Comparison of ENCODE assay signal across 9 mouse cellular contexts in the genomic region with DNA sequence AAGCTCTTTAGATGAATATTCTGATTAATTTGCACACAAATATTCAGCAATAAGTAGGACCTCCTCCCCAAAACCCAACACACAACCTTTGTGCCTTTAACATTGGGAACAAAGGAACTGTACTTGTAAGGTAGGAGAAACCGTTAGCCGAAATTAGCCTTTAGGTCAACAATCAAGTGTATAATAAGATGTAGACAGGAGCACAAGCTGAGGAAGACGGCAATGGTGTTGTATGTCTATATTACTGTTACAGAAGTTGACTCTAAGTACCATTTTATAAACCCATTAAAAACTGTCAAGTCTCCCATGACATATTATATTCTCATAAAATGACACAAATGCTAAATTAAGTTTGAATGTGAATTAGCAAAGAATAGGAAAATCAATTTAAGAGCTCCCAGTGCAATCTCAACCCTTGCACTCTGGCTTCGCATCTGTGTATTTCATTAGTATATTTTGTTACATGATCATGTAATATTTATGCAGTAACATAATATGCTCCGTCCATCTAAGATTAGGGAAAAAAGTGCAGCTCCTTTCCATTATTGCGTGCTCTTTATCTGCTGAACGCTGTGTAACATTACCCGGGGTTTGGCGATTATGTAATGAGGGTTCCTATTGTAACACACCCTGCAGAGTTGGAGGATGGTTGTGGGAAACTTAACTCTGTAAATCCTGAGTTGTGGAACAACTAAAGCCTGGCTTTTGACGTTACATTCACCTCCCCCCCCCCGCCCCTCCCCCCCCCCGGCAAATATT.
DNase-seq lines count a peak whose midpoint lies in the region; ATAC-seq and TF ChIP-seq lines count a peak whose summit lies in the region.
"Had no signal": no experiment of that assay in that cellular context is flagged by ENCODE, and none has a peak within 500 bp of the region (broad histone marks: within the 10 kb centered on the region; RNA-seq: fewer than 3 reads in every experiment).

No protein-coding gene starts in this region.

- H3K4me2 ChIP-seq in lung, embryonic 15.5 days, result peak overlapping the region; percentile 11; the same call in 1 of the 2 replicates
- H3K4me2 ChIP-seq in stomach, embryonic 15.5 days, result peak overlapping the region; percentile 19; the same call in 1 of the 2 replicates

- no peak for DNase-seq in cerebellum, postnatal 4 days (ENCODE audit: low spot score in 2 of 2)
- no peak for DNase-seq in lung, adult 2 months
- DNase-seq in limb, embryonic 10.5 days (ENCODE audit: low spot score), result no peak
- no peak for DNase-seq in right cerebral cortex, postnatal 14 days
- no peak for DNase-seq in testis, postnatal 10 days (ENCODE audit: low spot score)

- H3K4me1 ChIP-seq in lung, embryonic 15.5 days, result peaks cover 8% of the 10 kb centered on the region
- H3K4me1 ChIP-seq in lung, adult 2 months (ENCODE audit: control insufficient read depth, insufficient read depth, low read length), result no peaks in the 10 kb centered on the region
- peaks cover 28% of the 10 kb centered on the region for H3K4me1 ChIP-seq in limb, embryonic 10.5 days
- H3K4me1 ChIP-seq in stomach, embryonic 15.5 days, result no peaks in the 10 kb centered on the region

- no peak for TF ChIP-seq POLR2A in lung, adult 2 months (IDR thresholded peaks at IDR 0.05; ENCODE audit: borderline replicate concordance, extremely low read depth, low read depth, low read length)

- no peaks in the 10 kb centered on the region for H3K9me3 ChIP-seq in lung, embryonic 15.5 days
- H3K9me3 ChIP-seq in limb, embryonic 10.5 days (replicated peaks), result no peaks in the 10 kb centered on the region
- H3K9me3 ChIP-seq in stomach, embryonic 15.5 days, result no peaks in the 10 kb centered on the region

- WGBS in lung, embryonic 15.5 days, result 35% methylated on average over 11 of the region's 12 CpGs
- 41% methylated on average over 12 of the region's 12 CpGs for WGBS in lung, adult 2 months
- WGBS in limb, embryonic 10.5 days, result 45% methylated on average over 12 of the region's 12 CpGs
- WGBS in stomach, embryonic 15.5 days, result 32% methylated on average over 11 of the region's 12 CpGs

- H3K27ac ChIP-seq in lung, embryonic 15.5 days, result 0 out of 2 replicates have a peak overlapping the region, but pooled peaks have one; percentile 61
- peak overlapping the region; percentile 72; the same call in 1 of the 2 replicates for H3K27ac ChIP-seq in limb, embryonic 10.5 days
- no peak overlapping the region for H3K27ac ChIP-seq in stomach, embryonic 15.5 days

- no peak overlapping the region for H3K9ac ChIP-seq in lung, embryonic 15.5 days
- H3K9ac ChIP-seq in stomach, embryonic 15.5 days, result no peak overlapping the region

- peak; percentile 56; the same call in 1 of the 2 replicates for ATAC-seq in cerebellum, adult (ENCODE audit: insufficient number of reproducible peaks, low FRiP score, low TSS enrichment)
- peak; percentile 69; the same call in 1 of the 2 replicates for ATAC-seq in lung, embryonic 15.5 days (ENCODE audit: borderline replicate concordance, extremely low read depth, low FRiP score, low TSS enrichment)
- 0 out of 2 replicates have a peak, but pooled peaks have one; percentile 53 for ATAC-seq in stomach, embryonic 15.5 days (ENCODE audit: insufficient read depth, low FRiP score, low read depth)

- no peaks in the 10 kb centered on the region for H3K36me3 ChIP-seq in lung, embryonic 15.5 days
- no peaks in the 10 kb centered on the region for H3K36me3 ChIP-seq in limb, embryonic 10.5 days
- H3K36me3 ChIP-seq in stomach, embryonic 15.5 days, result no peaks in the 10 kb centered on the region

- no peak for TF ChIP-seq CTCF in lung, adult 2 months (IDR thresholded peaks at IDR 0.05; ENCODE audit: insufficient read depth, low read length)

- no peaks in the 10 kb centered on the region for H3K27me3 ChIP-seq in lung, embryonic 15.5 days
- H3K27me3 ChIP-seq in limb, embryonic 10.5 days (ENCODE audit: low read depth, poor library complexity, severe bottlenecking), result no peaks in the 10 kb centered on the region
- no peaks in the 10 kb centered on the region for H3K27me3 ChIP-seq in stomach, embryonic 15.5 days (replicated peaks)

- no peak overlapping the region for H3K4me3 ChIP-seq in lung, embryonic 15.5 days
- no peak overlapping the region for H3K4me3 ChIP-seq in lung, adult 2 months (replicated peaks; ENCODE audit: extremely low read depth, low read depth, low read length)
- H3K4me3 ChIP-seq in limb, embryonic 10.5 days, result peak overlapping the region; percentile 19
- no peak overlapping the region for H3K4me3 ChIP-seq in stomach, embryonic 15.5 days (replicated peaks)
- H3K4me3 ChIP-seq: myocyte had no signal
